ENCODE assay signal across 14 mouse cellular contexts in the genomic region with DNA sequence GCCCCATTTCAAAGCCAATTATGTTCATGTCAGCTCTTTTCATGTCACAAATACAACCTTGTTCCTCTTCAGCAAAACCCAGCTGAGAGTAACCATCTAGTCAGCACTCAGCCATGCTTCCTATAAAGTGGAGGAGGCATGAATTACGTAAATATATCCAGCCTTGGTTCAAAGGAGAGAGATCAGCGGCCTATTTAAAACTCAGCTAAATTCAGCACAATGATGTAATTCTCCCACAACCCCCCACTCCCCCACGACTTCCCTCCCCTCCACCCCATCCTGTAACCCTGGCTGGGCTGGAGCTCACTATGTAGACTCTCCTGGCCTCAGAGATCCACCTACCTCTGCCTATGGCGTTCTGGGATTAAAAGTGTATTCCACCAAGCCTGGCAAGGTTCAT. TPM values are rescaled to one million over a fixed set of nuclear protein-coding genes. Genes with fewer than 3 reads are reported as not detected.
A peak's percentile ranks its signal among the peaks of the same experiment; 100 is the strongest.
DNase-seq lines count a peak whose midpoint lies in the region; ATAC-seq and TF ChIP-seq lines count a peak whose summit lies in the region.
"Had no signal": no experiment of that assay in that cellular context is flagged by ENCODE, and none has a peak within 500 bp of the region (broad histone marks: within the 10 kb centered on the region; RNA-seq: fewer than 3 reads in every experiment).

No protein-coding gene starts in this region.

- no peak overlapping the region for H3K9ac ChIP-seq in forebrain, embryonic 15.5 days (replicated peaks)
- no peak overlapping the region for H3K9ac ChIP-seq in forebrain, postnatal 0 days
- no peak overlapping the region for H3K9ac ChIP-seq in liver, postnatal 0 days (replicated peaks)
- H3K9ac ChIP-seq in liver, embryonic 12.5 days, result no peak overlapping the region
- H3K9ac ChIP-seq in heart, embryonic 16.5 days (ENCODE audit: low read length), result peak overlapping the region; percentile 60
- H3K9ac ChIP-seq in stomach, postnatal 0 days (ENCODE audit: low read length), result no peak overlapping the region
- no peak overlapping the region for H3K9ac ChIP-seq in neural tube, embryonic 15.5 days (replicated peaks)
- H3K9ac ChIP-seq: limb, embryonic 15.5 days; stomach, embryonic 15.5 days had no signal

- H3K9me3 ChIP-seq in forebrain, embryonic 15.5 days, result no peaks in the 10 kb centered on the region
- H3K9me3 ChIP-seq in forebrain, postnatal 0 days (ENCODE audit: low read length), result no peaks in the 10 kb centered on the region
- H3K9me3 ChIP-seq in liver, postnatal 0 days (ENCODE audit: low read length), result no peaks in the 10 kb centered on the region
- no peaks in the 10 kb centered on the region for H3K9me3 ChIP-seq in liver, embryonic 12.5 days (replicated peaks)
- H3K9me3 ChIP-seq in heart, embryonic 16.5 days (replicated peaks; ENCODE audit: control insufficient read depth, low read length), result no peaks in the 10 kb centered on the region
- H3K9me3 ChIP-seq in stomach, postnatal 0 days (ENCODE audit: control insufficient read depth, low read length), result no peaks in the 10 kb centered on the region
- no peaks in the 10 kb centered on the region for H3K9me3 ChIP-seq in neural tube, embryonic 15.5 days (replicated peaks)
- H3K9me3 ChIP-seq: limb, embryonic 15.5 days; megakaryocyte, embryonic 14.5 days; stomach, embryonic 15.5 days had no signal

- no peak for ATAC-seq in forebrain, embryonic 15.5 days (replicated peaks)
- no peak for ATAC-seq in forebrain, postnatal 0 days
- 0 out of 2 replicates have a peak, but pooled peaks have one; percentile 41 for ATAC-seq in liver, postnatal 0 days
- ATAC-seq in liver, embryonic 12.5 days, result no peak
- peak; percentile 78 for ATAC-seq in heart, embryonic 16.5 days (replicated peaks; ENCODE audit: extremely low read depth, insufficient read depth, low FRiP score)
- peak; percentile 40; the same call in 1 of the 2 replicates for ATAC-seq in stomach, postnatal 0 days (ENCODE audit: low FRiP score, low TSS enrichment)
- no peak; the same call in 1 of the 2 replicates for ATAC-seq in granulocyte monocyte progenitor cell, adult 5-6 weeks (replicated peaks; ENCODE audit: poor library complexity, severe bottlenecking)
- no peak for ATAC-seq in neural tube, embryonic 15.5 days (ENCODE audit: low FRiP score)

- peaks cover 26% of the 10 kb centered on the region; the same call in 1 of the 2 replicates for H3K36me3 ChIP-seq in forebrain, embryonic 15.5 days
- H3K36me3 ChIP-seq in forebrain, postnatal 0 days (ENCODE audit: insufficient read depth), result peaks cover 35% of the 10 kb centered on the region
- 0 out of 2 replicates have a peak, but pooled peaks cover 7% of the 10 kb centered on the region for H3K36me3 ChIP-seq in liver, postnatal 0 days (replicated peaks; ENCODE audit: insufficient read depth, low read length)
- peaks cover 28% of the 10 kb centered on the region for H3K36me3 ChIP-seq in liver, embryonic 12.5 days
- H3K36me3 ChIP-seq in heart, embryonic 16.5 days (ENCODE audit: control insufficient read depth, insufficient read depth), result peaks cover 8% of the 10 kb centered on the region; the same call in 1 of the 2 replicates
- no peaks in the 10 kb centered on the region; the same call in 1 of the 2 replicates for H3K36me3 ChIP-seq in stomach, postnatal 0 days (ENCODE audit: control insufficient read depth, insufficient read depth, low read length)
- peaks cover 29% of the 10 kb centered on the region for H3K36me3 ChIP-seq in neural tube, embryonic 15.5 days

- H3K4me3 ChIP-seq in forebrain, embryonic 15.5 days, result no peak overlapping the region
- H3K4me3 ChIP-seq in forebrain, postnatal 0 days (ENCODE audit: low read depth, low read length), result no peak overlapping the region
- no peak overlapping the region for H3K4me3 ChIP-seq in liver, postnatal 0 days (ENCODE audit: low read depth, low read length)
- H3K4me3 ChIP-seq in liver, embryonic 12.5 days, result no peak overlapping the region
- no peak overlapping the region for H3K4me3 ChIP-seq in heart, embryonic 16.5 days (ENCODE audit: low read length)
- no peak overlapping the region for H3K4me3 ChIP-seq in stomach, postnatal 0 days (ENCODE audit: low read depth, low read length)
- no peak overlapping the region for H3K4me3 ChIP-seq in neural tube, embryonic 15.5 days (replicated peaks)
- H3K4me3 ChIP-seq: limb, embryonic 15.5 days; megakaryocyte, embryonic 14.5 days; stomach, embryonic 15.5 days had no signal

- 42% methylated on average over 4 of the region's 4 CpGs for WGBS in forebrain, embryonic 15.5 days
- 29% methylated on average over 4 of the region's 4 CpGs for WGBS in forebrain, postnatal 0 days
- 37% methylated on average over 4 of the region's 4 CpGs for WGBS in liver, postnatal 0 days (ENCODE audit: insufficient replicate concordance)
- WGBS in liver, embryonic 12.5 days (ENCODE audit: insufficient replicate concordance), result 52% methylated on average over 4 of the region's 4 CpGs
- WGBS in heart, embryonic 16.5 days, result 15% methylated on average over 4 of the region's 4 CpGs
- WGBS in stomach, postnatal 0 days, result 41% methylated on average over 4 of the region's 4 CpGs
- WGBS in neural tube, embryonic 15.5 days, result 78% methylated on average over 4 of the region's 4 CpGs

- no peaks in the 10 kb centered on the region for H3K27me3 ChIP-seq in forebrain, embryonic 15.5 days
- H3K27me3 ChIP-seq in forebrain, postnatal 0 days (ENCODE audit: insufficient read depth, low read length), result no peaks in the 10 kb centered on the region
- H3K27me3 ChIP-seq in liver, postnatal 0 days (ENCODE audit: insufficient read depth, low read length), result no peaks in the 10 kb centered on the region
- no peaks in the 10 kb centered on the region for H3K27me3 ChIP-seq in liver, embryonic 12.5 days (replicated peaks)
- H3K27me3 ChIP-seq in heart, embryonic 16.5 days (ENCODE audit: control insufficient read depth, insufficient read depth, low read length), result no peaks in the 10 kb centered on the region
- H3K27me3 ChIP-seq in stomach, postnatal 0 days (ENCODE audit: control insufficient read depth, insufficient read depth, low read length), result no peaks in the 10 kb centered on the region
- H3K27me3 ChIP-seq in neural tube, embryonic 15.5 days (replicated peaks), result no peaks in the 10 kb centered on the region
- H3K27me3 ChIP-seq: limb, embryonic 15.5 days; stomach, embryonic 15.5 days had no signal

- TF ChIP-seq EP300 in liver, postnatal 0 days (IDR thresholded peaks at IDR 0.05; ENCODE audit: low read depth), result no peak
- no peak for TF ChIP-seq EP300 in stomach, postnatal 0 days (optimal IDR thresholded peaks at IDR 0.05)

- DNase-seq in forebrain, postnatal 0 days, result no peak
- DNase-seq in liver, postnatal 0 days, result no peak
- no peak for DNase-seq in stomach, postnatal 0 days (ENCODE audit: low spot score)
- DNase-seq: embryo, embryonic 11 days; kidney, adult 18-20 months had no signal

- no peak for TF ChIP-seq CTCF in forebrain, postnatal 0 days (IDR thresholded peaks at IDR 0.05; ENCODE audit: low read depth)
- no peak for TF ChIP-seq CTCF in liver, postnatal 0 days (IDR thresholded peaks at IDR 0.05; ENCODE audit: low read depth)
- no peak for TF ChIP-seq CTCF in stomach, postnatal 0 days (IDR thresholded peaks at IDR 0.05; ENCODE audit: low read depth)

- H3K4me1 ChIP-seq in forebrain, embryonic 15.5 days, result peaks cover 27% of the 10 kb centered on the region
- H3K4me1 ChIP-seq in forebrain, postnatal 0 days (ENCODE audit: insufficient read depth), result peaks cover 9% of the 10 kb centered on the region; the same call in 1 of the 2 replicates
- H3K4me1 ChIP-seq in liver, postnatal 0 days (ENCODE audit: insufficient read depth), result no peaks in the 10 kb centered on the region
- 0 out of 2 replicates have a peak, but pooled peaks cover 4% of the 10 kb centered on the region for H3K4me1 ChIP-seq in liver, embryonic 12.5 days
- peaks cover 41% of the 10 kb centered on the region for H3K4me1 ChIP-seq in heart, embryonic 16.5 days (ENCODE audit: control insufficient read depth, insufficient read depth, low read length)
- H3K4me1 ChIP-seq in stomach, postnatal 0 days (replicated peaks; ENCODE audit: control insufficient read depth, insufficient read depth), result 0 out of 2 replicates have a peak, but pooled peaks cover 2% of the 10 kb centered on the region
- H3K4me1 ChIP-seq in neural tube, embryonic 15.5 days, result no peaks in the 10 kb centered on the region

- peak overlapping the region; percentile 55 for H3K27ac ChIP-seq in forebrain, embryonic 15.5 days (replicated peaks)
- no peak overlapping the region for H3K27ac ChIP-seq in forebrain, postnatal 0 days (ENCODE audit: low read depth, low read length)
- H3K27ac ChIP-seq in liver, postnatal 0 days (ENCODE audit: low read depth), result no peak overlapping the region
- H3K27ac ChIP-seq in liver, embryonic 12.5 days, result no peak overlapping the region
- peak overlapping the region; percentile 96 for H3K27ac ChIP-seq in heart, embryonic 16.5 days (ENCODE audit: low read length)
- H3K27ac ChIP-seq in stomach, postnatal 0 days (replicated peaks), result peak overlapping the region; percentile 24; the same call in 1 of the 2 replicates
- no peak overlapping the region for H3K27ac ChIP-seq in neural tube, embryonic 15.5 days (replicated peaks)
- H3K27ac ChIP-seq: limb, embryonic 15.5 days; stomach, embryonic 15.5 days had no signal

- no peak overlapping the region for H3K4me2 ChIP-seq in forebrain, embryonic 15.5 days (replicated peaks)
- no peak overlapping the region for H3K4me2 ChIP-seq in forebrain, postnatal 0 days (ENCODE audit: low read depth)
- no peak overlapping the region for H3K4me2 ChIP-seq in liver, postnatal 0 days (ENCODE audit: low read depth, low read length)
- no peak overlapping the region for H3K4me2 ChIP-seq in liver, embryonic 12.5 days
- peak overlapping the region; percentile 37; the same call in 1 of the 2 replicates for H3K4me2 ChIP-seq in heart, embryonic 16.5 days (ENCODE audit: low read depth, low read length)
- H3K4me2 ChIP-seq in stomach, postnatal 0 days (replicated peaks; ENCODE audit: low read depth), result no peak overlapping the region
- no peak overlapping the region for H3K4me2 ChIP-seq in neural tube, embryonic 15.5 days
- H3K4me2 ChIP-seq: limb, embryonic 15.5 days; stomach, embryonic 15.5 days had no signal

RNA-seq across cellular contexts. Expression of a gene that starts 32.0 kb away (rescaled TPM):
- 4.0 TPM in 2 replicates for polyA plus RNA-seq in forebrain, embryonic 15.5 days (2015; fragmentation: Nextera tagmentation; extraction: Ambion mirVana)
- total RNA-seq in forebrain, postnatal 0 days (2014; rRNA removed), result 4.5 and 5.1 TPM in 2 replicates
- polyA plus RNA-seq in forebrain, postnatal 0 days (2015; fragmentation: Nextera tagmentation; extraction: Ambion mirVana), result 5.2 and 9.0 TPM in 2 replicates
- not detected in 2 replicates for polyA plus RNA-seq in liver, postnatal 0 days (2015; fragmentation: Nextera tagmentation; extraction: Ambion mirVana)
- polyA plus RNA-seq in liver, embryonic 12.5 days (2016; fragmentation: Nextera tagmentation; extraction: Ambion mirVana), result 0.10 and 0.26 TPM in 2 replicates
- 0.25 and 0.51 TPM in 2 replicates for polyA plus RNA-seq in heart, embryonic 16.5 days (2015; fragmentation: Nextera tagmentation; extraction: Ambion mirVana)
- polyA plus RNA-seq in stomach, postnatal 0 days (2015; fragmentation: Nextera tagmentation; extraction: Ambion mirVana), result 0.34 and 0.50 TPM in 2 replicates
- not detected in 2 replicates for total RNA-seq in granulocyte monocyte progenitor cell, adult 5-6 weeks (2014; fragmentation: Nextera tagmentation)
- not detected in 2 replicates for total RNA-seq in granulocyte monocyte progenitor cell, adult 5-6 weeks (2017)
- polyA plus RNA-seq in neural tube, embryonic 15.5 days (2015; fragmentation: Nextera tagmentation; extraction: Ambion mirVana), result 2.8 and 3.5 TPM in 2 replicates
- total RNA-seq: heart, postnatal 10 days had no signal
- polyA plus RNA-seq: limb, embryonic 15.5 days had no signal

RNA-seq across cellular contexts. Expression of a gene that starts 34.8 kb away (rescaled TPM):
- polyA plus RNA-seq in forebrain, embryonic 15.5 days (2015; fragmentation: Nextera tagmentation; extraction: Ambion mirVana), result 52.9 and 55.3 TPM in 2 replicates
- total RNA-seq in forebrain, postnatal 0 days (2014; rRNA removed), result 35.7 and 38.2 TPM in 2 replicates
- polyA plus RNA-seq in forebrain, postnatal 0 days (2015; fragmentation: Nextera tagmentation; extraction: Ambion mirVana), result 38.7 and 42.0 TPM in 2 replicates
- 51.9 and 56.1 TPM in 2 replicates for polyA plus RNA-seq in liver, postnatal 0 days (2015; fragmentation: Nextera tagmentation; extraction: Ambion mirVana)
- polyA plus RNA-seq in liver, embryonic 12.5 days (2016; fragmentation: Nextera tagmentation; extraction: Ambion mirVana), result 180 and 189 TPM in 2 replicates
- 33.4 and 33.8 TPM in 2 replicates for polyA plus RNA-seq in heart, embryonic 16.5 days (2015; fragmentation: Nextera tagmentation; extraction: Ambion mirVana)
- 13.3 and 13.9 TPM in 2 replicates for polyA plus RNA-seq in stomach, postnatal 0 days (2015; fragmentation: Nextera tagmentation; extraction: Ambion mirVana)
- 16.1 and 17.3 TPM in 2 replicates for total RNA-seq in granulocyte monocyte progenitor cell, adult 5-6 weeks (2014; fragmentation: Nextera tagmentation)
- 11.9 and 15.1 TPM in 2 replicates for total RNA-seq in granulocyte monocyte progenitor cell, adult 5-6 weeks (2017)
- polyA plus RNA-seq in neural tube, embryonic 15.5 days (2015; fragmentation: Nextera tagmentation; extraction: Ambion mirVana), result 51.3 and 52.2 TPM in 2 replicates

RNA-seq across cellular contexts. Expression of a gene that starts 35.6 kb away (rescaled TPM):
- polyA plus RNA-seq in forebrain, embryonic 15.5 days (2015; fragmentation: Nextera tagmentation; extraction: Ambion mirVana), result 115 and 117 TPM in 2 replicates
- total RNA-seq in forebrain, postnatal 0 days (2014; rRNA removed), result 31.8 and 40.7 TPM in 2 replicates
- 100.0 and 102 TPM in 2 replicates for polyA plus RNA-seq in forebrain, postnatal 0 days (2015; fragmentation: Nextera tagmentation; extraction: Ambion mirVana)
- 68.7 and 70.3 TPM in 2 replicates for polyA plus RNA-seq in liver, postnatal 0 days (2015; fragmentation: Nextera tagmentation; extraction: Ambion mirVana)
- 132 and 135 TPM in 2 replicates for polyA plus RNA-seq in liver, embryonic 12.5 days (2016; fragmentation: Nextera tagmentation; extraction: Ambion mirVana)
- polyA plus RNA-seq in heart, embryonic 16.5 days (2015; fragmentation: Nextera tagmentation; extraction: Ambion mirVana), result 83.8 and 90.1 TPM in 2 replicates
- 100 and 105 TPM in 2 replicates for polyA plus RNA-seq in stomach, postnatal 0 days (2015; fragmentation: Nextera tagmentation; extraction: Ambion mirVana)
- 77.6 and 89.6 TPM in 2 replicates for total RNA-seq in granulocyte monocyte progenitor cell, adult 5-6 weeks (2014; fragmentation: Nextera tagmentation)
- 97.7 and 112 TPM in 2 replicates for total RNA-seq in granulocyte monocyte progenitor cell, adult 5-6 weeks (2017)
- polyA plus RNA-seq in neural tube, embryonic 15.5 days (2015; fragmentation: Nextera tagmentation; extraction: Ambion mirVana), result 103 and 109 TPM in 2 replicates

RNA-seq across cellular contexts. Expression of a gene that starts 37.8 kb away (rescaled TPM):
- polyA plus RNA-seq in forebrain, embryonic 15.5 days (2015; fragmentation: Nextera tagmentation; extraction: Ambion mirVana), result 50.3 and 53.0 TPM in 2 replicates
- total RNA-seq in forebrain, postnatal 0 days (2014; rRNA removed), result 38.2 and 47.5 TPM in 2 replicates
- polyA plus RNA-seq in forebrain, postnatal 0 days (2015; fragmentation: Nextera tagmentation; extraction: Ambion mirVana), result 43.7 and 53.2 TPM in 2 replicates
- polyA plus RNA-seq in liver, postnatal 0 days (2015; fragmentation: Nextera tagmentation; extraction: Ambion mirVana), result 5.2 and 5.5 TPM in 2 replicates
- polyA plus RNA-seq in liver, embryonic 12.5 days (2016; fragmentation: Nextera tagmentation; extraction: Ambion mirVana), result 18.0 and 18.4 TPM in 2 replicates
- polyA plus RNA-seq in heart, embryonic 16.5 days (2015; fragmentation: Nextera tagmentation; extraction: Ambion mirVana), result 34.1 and 34.8 TPM in 2 replicates
- 57.6 and 59.8 TPM in 2 replicates for polyA plus RNA-seq in stomach, postnatal 0 days (2015; fragmentation: Nextera tagmentation; extraction: Ambion mirVana)
- 7.3 and 10.7 TPM in 2 replicates for total RNA-seq in granulocyte monocyte progenitor cell, adult 5-6 weeks (2014; fragmentation: Nextera tagmentation)
- total RNA-seq in granulocyte monocyte progenitor cell, adult 5-6 weeks (2017), result 13.1 and 21.3 TPM in 2 replicates
- 37.4 and 38.2 TPM in 2 replicates for polyA plus RNA-seq in neural tube, embryonic 15.5 days (2015; fragmentation: Nextera tagmentation; extraction: Ambion mirVana)

Comparison
In these comparisons a context has a peak if more than half of its experiments do, and no peak if none do; other contexts are left out.
1. ATAC-seq: peak in liver, postnatal 0 days (single experiment), heart, embryonic 16.5 days (single experiment) and stomach, postnatal 0 days (single experiment); none in forebrain, embryonic 15.5 days (single experiment), forebrain, postnatal 0 days (single experiment), liver, embryonic 12.5 days (single experiment), granulocyte monocyte progenitor cell, adult 5-6 weeks (single experiment) and neural tube, embryonic 15.5 days (single experiment).
2. H3K27ac ChIP-seq: peak in forebrain, embryonic 15.5 days (single experiment), heart, embryonic 16.5 days (single experiment) and stomach, postnatal 0 days (single experiment); none in forebrain, postnatal 0 days (single experiment), liver, postnatal 0 days (single experiment), liver, embryonic 12.5 days (single experiment) and neural tube, embryonic 15.5 days (single experiment).